Mouse (Mus musculus): ENCODE measurements around the gene Snapin.

Snapin gene

DNA sequence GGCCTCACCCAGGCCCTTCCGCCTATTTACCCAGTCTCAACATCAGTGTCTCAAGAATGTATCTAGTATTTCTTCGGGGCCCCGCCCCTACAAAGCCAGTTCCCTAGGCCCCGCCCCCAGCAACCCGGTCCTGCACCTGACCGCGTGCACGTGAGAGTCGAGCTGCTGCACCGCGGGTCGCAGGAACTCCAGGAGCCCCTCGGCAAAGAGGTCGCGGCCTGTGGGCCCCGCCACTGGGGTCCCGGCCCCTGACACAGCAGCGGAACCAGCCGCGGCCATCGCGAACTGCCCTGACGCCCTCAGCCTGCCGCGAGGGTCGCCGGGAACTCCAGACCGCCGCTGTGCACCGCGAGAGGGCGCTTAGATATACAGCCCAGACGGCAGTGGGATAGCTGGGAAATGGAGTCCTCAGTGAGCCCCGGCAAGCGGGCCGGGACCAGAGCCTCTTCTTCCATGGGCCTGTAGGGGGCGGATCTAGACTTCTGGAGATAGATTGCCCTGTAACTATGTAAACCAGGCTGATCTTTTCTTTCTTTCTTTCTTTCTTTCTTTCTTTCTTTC, at the start of gene Snapin:
Snapin (minus strand) TSS at position 338 of the 561 bp plus-strand sequence.
- DNase-seq (ENCODE audit: low spot score in 2 of 2): peak; percentile 96 to 97

DNA sequence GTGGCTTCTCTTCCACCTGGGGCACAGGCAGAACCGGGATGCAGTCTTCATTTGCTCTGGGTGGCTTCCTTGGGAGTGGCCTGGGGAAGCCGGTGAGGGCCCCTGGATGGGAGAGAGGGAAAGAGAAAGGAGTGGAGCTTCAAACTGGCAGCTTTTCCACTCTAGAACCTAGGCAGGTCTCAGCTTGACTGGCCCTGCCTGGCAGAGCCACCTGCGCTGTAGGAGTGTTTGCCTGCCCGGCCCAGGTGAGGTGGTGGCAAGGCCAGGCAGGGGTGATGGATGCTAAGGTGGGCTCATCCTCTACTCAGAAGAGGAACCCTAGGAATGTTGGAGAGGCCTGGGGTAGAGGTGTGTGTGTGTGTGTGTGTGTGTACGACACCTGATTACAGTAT, 47.1 kb upstream of the Snapin start:
- no peak for DNase-seq (ENCODE audit: low spot score in 2 of 2)

DNA sequence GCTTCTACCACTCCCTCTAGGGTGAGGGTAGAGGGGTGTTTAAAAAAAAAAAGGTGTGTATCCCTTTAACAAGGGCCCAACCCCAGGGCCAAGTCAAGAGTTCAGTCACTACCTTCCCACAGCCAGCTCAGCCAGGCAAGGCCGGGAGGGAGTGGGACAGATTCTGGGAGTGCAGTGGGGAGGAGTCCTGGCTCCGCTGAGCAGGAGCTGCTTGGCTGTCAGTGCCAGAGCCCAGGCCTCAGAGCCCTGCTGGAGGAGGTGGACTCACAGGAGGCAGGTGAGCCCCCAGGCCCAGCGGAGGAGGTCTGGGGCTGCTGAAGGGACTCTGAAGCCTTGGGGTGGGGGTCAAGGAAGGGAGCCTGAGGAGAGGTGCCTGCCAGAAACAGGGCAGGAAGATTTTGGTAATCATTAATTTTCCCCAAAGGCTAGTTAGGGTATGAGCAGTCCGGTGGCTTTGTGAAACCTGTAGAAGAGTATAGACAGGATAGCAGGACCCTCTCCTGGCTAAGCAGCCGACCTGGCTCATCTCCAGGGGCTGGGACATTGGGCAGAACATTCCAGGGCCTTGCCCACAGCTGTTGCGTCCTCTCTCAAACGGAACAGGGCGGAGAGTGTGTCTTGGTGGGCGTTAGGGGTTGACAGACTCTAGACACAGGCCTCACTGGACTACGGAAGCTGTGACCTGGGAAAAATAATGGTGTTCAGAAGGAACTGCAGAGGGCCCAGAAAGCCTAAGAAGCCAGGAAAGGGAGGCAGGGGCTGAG, 46.5 kb upstream of the Snapin start, which contains the start of gene S100a16:
S100a16 (plus strand) TSS at position 114 of the 764 bp plus-strand sequence.
- DNase-seq (ENCODE audit: low spot score in 2 of 2): no peak

DNA sequence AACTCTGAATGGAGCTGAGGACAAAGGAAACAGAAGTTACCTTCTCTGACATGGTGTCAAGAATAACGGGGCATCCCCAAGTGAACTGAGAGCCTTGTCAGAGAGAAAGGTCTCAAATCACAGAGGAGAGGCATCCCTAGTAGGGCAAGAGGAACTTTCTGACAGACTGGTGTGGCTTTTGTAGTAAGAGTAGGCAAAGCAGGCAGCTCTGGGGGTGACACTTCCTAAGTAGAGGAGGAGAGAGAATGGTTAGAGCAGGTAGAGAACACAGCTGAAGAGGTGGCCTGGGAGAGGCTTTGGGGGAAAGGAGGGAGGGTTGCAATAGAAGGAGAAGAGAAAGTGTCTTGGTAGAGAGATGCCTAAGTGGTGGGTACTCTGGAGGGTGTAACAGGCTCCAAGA, 44.6 kb upstream of the Snapin start:
- DNase-seq (ENCODE audit: low spot score in 2 of 2): no peak

DNA sequence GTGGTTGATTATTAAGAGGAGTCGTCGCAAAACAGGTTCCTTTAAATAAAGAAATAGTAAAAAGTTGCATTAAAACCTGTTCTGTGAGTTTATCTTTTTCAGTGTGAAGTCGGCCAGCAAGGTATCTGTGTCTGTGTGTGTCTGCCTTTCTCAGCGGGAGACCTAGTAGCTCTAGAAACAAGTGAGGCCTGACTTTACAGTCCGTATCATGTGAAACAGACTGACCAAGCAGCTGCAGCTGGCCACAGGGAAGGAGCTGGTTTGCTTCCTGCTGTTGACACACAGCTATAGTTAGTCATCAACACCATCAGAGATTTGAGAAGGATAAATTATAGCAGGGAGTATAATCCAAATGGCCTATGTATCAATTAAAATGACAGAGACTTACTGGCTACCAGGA, 40.9 kb upstream of the Snapin start:
- DNase-seq (ENCODE audit: low spot score in 2 of 2): no peak

DNA sequence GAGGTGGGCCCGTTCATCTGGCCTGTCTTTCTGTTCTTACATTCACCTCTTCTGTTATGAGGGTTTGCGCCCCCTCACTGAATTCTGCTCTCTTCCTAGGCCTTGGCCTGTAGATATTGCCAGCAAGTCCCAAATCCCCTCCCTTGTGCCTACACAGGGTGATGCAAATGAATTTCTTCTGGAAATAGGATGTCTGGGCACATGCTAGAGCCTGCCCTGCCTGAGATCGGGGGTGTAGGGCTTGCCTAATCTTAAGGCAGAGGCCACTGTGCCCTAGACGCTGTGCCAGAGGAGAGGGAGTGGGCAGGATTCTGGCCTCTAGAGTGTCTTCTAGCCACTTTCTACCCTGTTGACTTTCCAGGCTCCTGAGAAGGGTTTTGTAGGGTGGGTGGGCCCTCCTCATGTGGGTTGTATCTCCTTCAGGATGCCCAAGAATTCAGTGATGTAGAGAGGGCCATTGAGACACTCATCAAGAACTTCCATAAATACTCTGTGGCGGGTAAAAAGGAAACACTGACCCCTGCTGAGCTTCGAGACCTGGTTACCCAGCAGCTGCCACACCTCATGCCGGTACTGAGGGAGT, 36.5 kb upstream of the Snapin start:
- DNase-seq (ENCODE audit: low spot score in 2 of 2): no peak

DNA sequence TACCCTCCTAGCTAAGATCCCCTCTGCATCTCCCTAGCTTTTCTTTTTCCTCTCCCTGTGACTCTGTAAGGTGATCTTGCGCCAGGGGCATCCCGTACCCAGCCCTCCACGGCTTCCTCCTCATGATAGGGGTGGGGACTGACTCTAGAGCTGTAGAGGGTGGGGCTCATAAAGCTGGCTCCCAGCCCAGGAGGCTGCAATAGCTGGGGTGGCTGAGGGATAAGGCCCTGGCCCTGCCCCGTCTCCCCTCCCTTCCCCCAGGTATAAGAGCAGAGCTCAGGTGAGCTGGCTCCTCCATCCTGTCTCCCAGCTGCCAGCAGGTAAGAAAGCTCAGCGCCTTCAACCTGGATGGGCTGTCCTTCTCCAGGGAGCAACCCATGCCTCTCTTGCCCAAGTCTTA, 35.7 kb upstream of the Snapin start, which contains the start of gene S100a14:
S100a14 (plus strand) TSS at position 277 of the 400 bp plus-strand sequence.
- DNase-seq (ENCODE audit: low spot score in 2 of 2): no peak

DNA sequence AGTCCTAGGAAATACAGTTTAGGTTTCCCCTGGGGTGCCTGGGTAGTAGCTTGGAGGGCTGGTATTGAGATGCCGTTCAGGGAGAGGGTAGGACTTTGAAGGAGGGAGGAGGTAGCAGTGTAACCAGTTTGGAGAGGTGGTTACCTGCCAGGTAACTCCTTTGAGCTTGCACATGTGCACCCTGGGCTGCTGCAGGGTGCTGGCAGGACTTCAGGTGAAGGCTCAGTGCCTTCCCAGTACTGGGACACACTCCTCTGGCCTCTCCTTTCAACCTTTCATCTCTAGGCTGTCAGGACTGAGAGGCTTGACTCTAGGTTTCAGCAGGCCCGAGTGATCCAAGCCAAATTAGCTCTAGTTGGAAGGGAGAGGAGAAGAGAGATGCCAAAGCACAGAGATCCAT, 35.2 kb upstream of the Snapin start:
- DNase-seq (ENCODE audit: low spot score in 2 of 2): no peak

DNA sequence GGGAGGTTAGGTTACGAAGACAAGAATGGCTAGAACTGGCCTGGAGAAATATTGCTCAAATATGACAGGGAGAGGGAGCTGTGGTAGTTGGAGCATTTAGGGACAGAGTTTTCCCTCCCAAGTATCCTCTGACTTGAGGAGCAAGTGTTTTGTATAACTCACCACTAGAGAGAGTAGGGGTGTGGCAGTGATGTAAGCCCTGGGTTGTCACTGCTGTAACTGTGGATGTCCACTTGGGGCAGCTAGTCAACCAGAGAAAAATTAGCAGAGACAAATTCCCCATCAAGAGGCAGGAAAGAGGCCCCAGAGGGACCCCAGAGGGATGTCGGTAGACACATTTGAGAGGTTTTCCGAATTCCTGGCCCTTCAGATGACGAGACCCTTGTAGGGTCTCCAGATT, 34.6 kb upstream of the Snapin start:
- DNase-seq (ENCODE audit: low spot score in 2 of 2): no peak

DNA sequence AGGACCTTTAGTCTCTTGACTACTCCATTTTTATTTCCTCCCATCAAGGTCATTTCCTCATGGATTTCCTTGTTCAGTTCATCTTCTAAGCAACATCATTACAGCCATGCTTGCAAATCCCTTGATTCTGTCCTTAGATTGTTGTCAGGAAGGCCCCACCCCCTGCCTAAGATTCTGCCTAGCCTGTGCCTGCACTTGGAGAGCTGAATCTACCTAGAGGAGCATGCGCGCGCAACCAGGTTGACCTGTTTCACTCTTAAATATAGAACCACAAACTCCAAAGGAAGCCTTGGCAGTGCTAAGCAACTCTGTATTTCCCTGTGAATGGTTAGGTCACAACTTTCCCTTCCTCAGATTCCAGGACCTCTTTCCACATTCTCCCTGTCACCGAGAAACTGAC, 26.9 kb upstream of the Snapin start:
- DNase-seq (ENCODE audit: low spot score in 2 of 2): no peak

DNA sequence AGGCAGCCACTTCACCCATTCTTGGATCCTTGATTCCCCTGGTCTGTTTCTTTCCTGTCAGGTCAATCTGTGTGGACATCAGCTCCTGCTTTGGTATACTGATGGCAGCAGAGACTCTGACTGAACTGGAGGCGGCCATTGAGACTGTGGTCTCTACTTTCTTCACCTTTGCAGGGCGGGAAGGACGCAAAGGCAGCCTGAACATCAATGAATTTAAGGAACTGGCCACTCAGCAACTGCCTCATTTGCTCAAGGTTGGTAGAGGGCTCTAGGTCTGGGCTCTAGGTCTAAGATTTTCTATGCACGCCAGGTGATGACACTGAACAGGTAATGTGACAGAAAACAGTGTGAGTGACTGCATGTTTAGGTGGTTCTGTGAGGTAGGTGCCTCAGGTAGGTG, 25.0 kb upstream of the Snapin start:
- no peak for DNase-seq (ENCODE audit: low spot score in 2 of 2)

DNA sequence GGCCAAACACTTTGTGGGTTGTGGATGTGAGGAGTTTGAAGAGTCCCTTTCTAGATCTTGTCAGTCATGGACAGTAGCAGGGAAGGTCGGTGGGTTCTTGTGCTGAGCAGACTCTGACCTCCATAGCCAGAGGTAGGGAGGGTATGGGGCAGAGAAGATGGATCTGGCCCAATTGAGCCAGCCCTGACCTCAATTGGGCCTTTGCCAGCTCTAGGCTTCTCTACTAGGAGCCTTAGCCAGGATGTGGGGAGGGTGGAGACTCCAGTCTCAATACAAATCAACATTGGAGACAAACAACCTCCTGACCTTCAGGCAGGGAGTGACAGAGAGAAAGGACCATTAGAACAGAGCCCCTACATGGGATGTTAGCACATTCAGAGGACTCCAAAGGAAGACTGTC, 24.4 kb upstream of the Snapin start:
- DNase-seq (ENCODE audit: low spot score in 2 of 2): no peak

DNA sequence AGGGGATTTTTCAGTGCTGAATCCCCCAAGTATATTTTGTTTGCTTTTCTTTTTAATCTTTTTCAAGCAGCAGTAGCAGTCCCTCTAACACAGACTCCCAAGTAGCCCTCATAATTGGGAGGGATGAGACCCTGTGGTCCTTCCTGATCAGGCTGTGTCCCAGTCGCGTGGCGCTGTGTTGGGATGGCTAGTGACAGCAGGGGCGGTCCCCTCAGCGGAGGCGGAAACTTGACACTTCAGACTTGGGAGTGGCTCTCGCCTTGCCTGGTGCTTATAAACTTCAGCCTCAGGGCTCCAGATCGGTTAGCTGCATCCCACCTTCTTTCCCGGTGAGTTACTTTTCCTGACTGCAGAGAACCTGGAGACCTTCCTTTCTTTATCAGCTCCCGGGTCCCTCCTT, 23.9 kb upstream of the Snapin start:
- peak; percentile 45 to 75 for DNase-seq (ENCODE audit: low spot score in 2 of 2)

DNA sequence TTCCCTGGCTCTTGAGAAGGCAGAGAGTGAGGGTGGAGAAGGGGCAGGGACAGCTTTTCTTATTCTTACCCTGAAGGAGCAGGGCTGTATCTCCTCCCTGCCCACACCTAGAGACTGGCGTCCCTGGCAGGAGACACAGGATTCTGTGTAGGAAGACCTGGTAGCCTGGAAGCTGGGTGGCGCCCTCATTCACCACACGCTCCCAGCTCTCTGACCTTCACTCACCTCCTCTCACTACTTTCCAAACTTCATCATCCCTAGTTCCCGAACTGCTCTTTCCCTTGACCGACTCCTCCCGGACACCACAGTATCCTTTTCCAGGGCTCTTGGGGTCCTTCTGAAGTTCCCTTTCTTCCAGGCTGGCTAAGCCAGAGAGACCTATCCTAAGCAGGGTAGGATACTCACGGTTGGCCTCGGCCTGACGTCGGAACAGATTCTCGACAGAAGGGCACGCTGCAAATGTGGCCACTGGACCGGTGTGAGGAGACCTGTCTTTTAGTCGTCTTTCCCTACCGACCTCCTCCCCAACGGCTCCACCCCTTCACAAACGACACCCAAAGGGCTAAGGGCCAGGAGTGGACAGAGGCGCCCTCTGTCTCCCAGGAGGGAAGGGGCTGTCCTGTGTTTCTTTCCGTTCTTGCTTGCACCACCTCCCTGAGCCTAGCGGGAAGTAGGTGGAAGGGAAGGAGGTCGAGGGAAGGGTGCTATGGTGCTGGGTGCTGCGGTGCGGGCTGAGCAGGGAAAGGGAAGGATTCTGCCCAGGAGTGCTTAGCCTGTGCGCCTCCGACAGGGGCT, 23.2 kb upstream of the Snapin start, which contains the start of the genes S100a1 and S100a13:
S100a1 (minus strand) TSS at position 597 of the 795 bp plus-strand sequence.
S100a13 (plus strand) TSS at position 640 of the 795 bp plus-strand sequence.
- peak; percentile 53 for DNase-seq (ENCODE audit: low spot score in 2 of 2)

DNA sequence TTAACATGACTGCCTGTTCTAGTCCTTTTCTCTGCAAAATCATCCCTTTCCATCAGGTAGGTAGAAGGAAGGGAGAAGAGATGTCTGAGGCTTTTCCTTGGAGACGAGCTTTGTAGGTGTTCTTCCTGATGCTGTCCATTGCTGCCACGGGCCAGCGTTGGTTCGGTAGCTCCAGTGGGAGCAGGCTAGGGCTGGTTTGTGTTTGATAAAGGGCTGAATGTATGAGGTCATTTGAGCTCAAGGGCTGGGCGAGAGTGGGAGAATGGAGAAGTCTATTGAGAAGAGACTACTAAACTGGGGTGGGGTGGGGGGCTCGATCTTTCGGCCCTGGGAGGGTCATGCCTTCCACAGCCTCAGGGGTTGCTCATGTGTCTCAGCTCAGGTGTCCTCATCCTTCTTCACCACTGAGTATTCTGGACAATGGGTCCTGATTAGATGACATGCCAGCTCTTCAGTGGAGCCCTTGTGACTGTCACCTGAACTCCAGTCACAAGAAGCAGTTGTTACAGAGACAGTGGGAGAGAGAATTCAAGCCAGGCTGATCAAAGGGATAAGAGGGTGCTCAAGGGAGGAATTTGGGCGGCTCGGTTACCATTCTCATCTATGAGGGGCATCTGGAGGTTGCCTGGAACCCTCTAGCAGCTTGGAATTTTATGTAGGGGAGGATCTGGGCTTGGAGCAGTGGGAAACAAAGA, 22.3 kb upstream of the Snapin start:
- no peak for DNase-seq (ENCODE audit: low spot score in 2 of 2)

DNA sequence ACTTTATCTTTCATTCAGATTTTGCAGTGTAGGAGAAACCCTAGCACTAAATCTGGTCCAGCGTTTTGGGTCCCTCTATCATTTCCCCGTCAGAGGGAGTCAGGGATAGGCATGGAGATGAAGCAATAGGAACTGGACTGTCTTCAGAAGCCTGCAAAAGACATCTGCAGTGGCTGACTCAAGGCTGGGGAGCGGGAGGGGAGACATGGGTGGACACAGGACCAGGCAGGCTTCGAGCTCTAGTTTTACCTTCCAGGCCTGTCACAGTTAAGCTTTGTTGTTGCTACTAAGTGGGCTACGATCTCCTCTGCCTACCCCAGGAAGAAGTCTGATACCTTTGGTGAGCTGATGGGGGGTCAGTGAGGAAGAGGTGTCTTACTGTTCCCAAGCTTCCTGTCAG, 21.4 kb upstream of the Snapin start:
- no peak for DNase-seq (ENCODE audit: low spot score in 2 of 2)

DNA sequence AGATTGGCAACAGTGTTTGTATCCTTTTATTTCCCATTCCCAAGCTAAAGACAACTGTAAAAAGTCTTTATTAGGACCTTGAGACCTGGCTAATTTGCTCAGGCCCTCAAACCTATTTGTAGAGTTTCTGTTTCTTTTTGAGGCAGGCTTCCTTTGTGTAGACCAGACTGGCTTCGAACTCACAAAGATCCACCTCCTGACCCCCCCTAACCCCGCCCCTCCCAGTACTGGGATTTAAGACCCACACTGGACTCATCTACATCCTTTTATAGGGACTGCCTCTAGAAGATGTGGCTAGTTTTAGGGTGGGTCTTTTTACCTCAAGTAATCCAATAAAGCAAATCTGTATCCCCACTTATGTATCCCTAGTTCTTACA, 18.9 kb upstream of the Snapin start:
- DNase-seq (ENCODE audit: low spot score in 2 of 2): no peak

DNA sequence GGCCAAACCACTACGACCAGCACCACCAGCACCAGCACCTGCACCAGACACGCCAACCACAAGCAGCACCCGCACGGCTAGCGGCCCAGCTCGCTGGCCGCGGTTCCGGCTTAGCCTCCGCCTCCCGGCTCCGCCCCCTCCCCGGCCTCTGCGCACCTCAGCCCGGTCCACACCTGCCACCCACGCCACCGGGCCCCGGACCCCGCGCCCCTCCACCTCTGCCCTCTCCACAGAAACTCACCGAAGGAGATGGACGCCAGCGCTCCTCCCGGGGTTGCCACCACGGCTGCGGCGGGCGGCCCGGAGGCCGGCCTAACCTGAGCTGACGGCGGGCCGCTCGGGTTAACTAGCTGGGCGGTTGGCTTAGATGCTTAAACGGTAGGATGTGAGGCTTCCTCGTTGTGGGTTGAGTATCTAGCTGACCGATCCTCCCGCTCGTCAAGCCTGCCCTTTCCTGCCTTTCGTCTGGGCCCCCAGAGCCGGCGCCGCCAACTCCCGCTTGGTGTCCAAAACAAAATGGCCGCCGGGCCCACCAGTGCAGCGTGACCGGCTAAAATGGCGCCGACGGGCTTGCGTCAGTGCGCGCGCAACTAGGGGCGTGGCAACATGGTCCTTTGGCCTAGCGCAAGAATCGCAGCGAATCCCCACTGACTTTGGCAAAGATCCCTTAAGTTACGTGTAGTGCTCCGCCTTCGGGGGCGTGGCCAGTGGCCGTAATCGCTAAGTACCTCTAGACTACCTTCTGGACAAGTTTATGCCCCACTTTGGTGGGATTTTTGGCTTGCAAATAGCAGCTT, 18.3 kb upstream of the Snapin start, which contains the start of gene Chtop:
Chtop (minus strand) TSS at position 549 of the 797 bp plus-strand sequence.
- peak; percentile 100 for DNase-seq (ENCODE audit: low spot score in 2 of 2)

DNA sequence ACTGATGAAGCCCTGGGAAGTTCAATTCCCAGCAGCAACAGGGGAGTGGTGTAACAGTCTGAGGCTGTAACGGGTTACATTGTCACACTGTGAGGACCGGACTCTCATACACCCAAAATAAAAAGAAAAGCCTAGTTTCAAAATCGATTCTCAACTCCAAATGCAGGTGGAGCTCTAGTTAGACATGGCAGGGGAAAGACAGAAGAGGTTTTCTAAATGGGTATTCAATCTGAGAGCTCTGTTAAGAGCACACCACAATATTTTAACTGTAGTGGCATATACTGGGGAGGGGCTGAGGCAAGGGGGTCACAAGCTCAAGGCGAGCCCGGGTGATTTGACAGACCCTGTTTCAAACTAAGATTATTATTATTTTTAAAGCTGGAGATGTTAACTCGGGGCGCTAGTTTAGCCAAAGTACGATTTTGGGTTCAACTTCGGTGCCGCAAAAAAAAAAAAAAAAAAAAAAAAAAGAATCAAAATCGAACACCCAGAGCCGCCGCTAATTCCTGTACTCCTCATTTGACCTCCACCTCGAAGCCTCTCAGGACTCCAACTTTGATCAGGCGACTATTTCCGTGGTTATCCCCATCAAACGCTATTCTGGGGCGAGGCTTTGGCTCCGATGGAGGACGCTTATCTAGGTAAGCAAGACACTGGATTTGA, 17.6 kb upstream of the Snapin start:
- no peak for DNase-seq (ENCODE audit: low spot score in 2 of 2)

DNA sequence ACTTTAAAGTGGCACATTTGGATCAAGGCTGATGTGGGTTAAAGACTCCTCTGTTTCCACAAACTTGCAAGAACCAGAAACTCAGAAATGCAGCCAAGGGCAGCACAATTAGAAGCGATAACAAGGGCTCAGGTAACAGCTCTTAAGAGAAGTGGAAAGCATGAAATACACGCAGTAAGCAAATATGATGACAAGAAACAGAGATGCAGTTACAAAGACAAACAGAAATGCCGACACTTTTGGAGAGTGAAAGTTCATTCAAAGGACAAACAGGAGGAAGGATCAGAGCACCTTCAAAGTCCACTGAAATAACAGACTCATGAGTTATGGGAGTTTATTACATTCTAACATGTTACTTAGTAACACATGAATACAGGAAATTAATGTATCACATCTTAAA, 15.5 kb upstream of the Snapin start:
- DNase-seq (ENCODE audit: low spot score in 2 of 2): no peak
